Mouse (Mus musculus) 3134 (cell line): ENCODE results near the gene Gm28269.

Source experiments
- DNase-seq: peaks from one replicate; pipeline ENCODE4 v3.0.0-alpha.2; 2011; ENCODE audit warnings: low spot score; ENCODE audit not compliant: insufficient read length; ENCODE audit errors: extremely low read depth

Gm28269 gene

GRCm38 (mm10) chrX:21744997-21745396, at the start of gene Gm28269:
Gene Gm28269, minus strand, starts transcription at chrX:21745097.
- DNase-seq = no peak

- no peak for DNase-seq
Observed at GRCm38 (mm10) chrX:21716885-21717284, 28.0 kb downstream of the Gm28269 start.

- no peak for DNase-seq
Observed at GRCm38 (mm10) chrX:21715293-21715692, 29.6 kb downstream of the Gm28269 start.

- no peak for DNase-seq
Observed at GRCm38 (mm10) chrX:21714829-21715228, 30.1 kb downstream of the Gm28269 start, which contains the start of gene Slc6a14. Gene Slc6a14, plus strand, starts transcription at chrX:21714896.

DNA sequence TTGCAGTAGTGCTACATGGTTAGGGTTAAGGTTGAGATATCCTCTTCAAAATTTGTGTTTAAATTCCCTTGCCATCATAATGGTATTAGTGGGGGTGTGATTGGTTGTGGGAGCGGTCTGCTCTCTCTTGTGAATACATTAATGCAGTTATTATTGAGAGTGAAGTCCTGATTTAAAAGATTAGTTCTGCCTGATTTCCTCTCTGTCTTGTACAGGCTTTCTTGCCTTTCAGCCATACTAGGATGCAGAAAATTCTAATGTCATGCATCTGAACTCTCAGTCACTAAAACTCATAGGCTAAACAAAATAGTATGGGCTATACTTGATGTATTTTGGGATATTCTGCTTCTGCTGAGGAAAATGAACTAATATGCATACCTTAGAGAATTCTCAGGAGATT, 40.4 kb downstream of the Gm28269 start:
- no peak for DNase-seq

DNA sequence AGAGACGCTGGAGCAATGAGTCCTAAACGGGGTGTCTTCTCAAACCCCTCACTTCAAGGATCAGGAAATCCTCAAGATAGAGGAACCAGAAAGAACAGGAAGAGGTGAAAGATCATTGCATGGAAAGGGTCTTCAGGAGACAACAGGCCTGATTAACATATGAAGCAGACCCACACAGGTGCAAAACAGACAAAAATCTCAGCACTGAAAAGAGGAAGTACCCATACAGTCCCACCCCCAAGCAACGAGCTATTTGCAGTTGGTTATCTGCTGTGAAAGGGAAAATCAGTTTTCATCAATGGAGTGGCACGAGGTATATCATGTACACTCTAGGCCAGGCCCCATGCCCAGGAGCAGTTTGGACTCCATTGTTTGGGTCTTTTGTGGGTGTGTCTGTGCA, 43.3 kb downstream of the Gm28269 start:
- DNase-seq = no peak

DNA sequence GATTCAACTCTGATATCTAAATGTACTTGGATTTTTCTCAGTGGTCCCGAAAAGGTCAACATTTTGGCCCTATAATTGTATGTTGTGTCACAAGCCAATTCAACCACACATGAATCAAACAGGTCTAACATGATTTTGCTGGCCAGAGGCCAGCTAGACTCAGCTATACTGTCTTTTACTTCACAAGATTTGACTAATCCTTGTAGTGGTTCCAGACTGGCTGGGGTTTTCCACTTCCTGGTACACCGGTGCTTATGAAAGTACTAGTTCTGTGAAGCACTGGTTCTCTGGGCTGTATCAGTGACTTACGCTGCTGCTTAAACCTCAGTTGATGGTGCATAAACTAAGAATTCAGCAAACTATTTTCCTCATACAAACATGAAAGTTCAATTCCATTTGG, 49.2 kb downstream of the Gm28269 start:
- no peak for DNase-seq

DNA sequence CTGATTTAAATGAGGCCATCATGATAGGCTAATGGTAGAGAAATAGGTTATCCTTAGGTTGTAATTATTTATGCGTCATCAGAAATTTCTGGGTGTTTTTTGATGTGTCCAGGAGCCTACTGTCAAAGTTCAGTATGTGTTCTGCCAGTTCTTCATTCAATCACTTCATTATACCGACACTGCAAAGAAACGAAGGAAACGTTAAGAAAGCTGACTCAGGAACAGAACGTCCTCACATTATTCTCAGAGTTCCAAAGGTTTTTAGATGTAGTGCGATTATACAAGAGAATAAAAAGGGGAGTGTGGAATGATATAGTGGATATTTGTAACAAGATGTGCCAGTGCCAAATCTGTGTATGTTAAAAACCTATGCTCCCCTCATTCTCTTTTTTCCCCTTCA, 49.7 kb downstream of the Gm28269 start:
- DNase-seq = no peak
